Mouse (Mus musculus): ENCODE measurements at regions not wholly inside any gene's neighbourhood (a gene's known extent, or its start where the extent isn't known, plus 50 kb on each side); places are given as distances from the start of the nearest gene placed in this dataset.

DNA sequence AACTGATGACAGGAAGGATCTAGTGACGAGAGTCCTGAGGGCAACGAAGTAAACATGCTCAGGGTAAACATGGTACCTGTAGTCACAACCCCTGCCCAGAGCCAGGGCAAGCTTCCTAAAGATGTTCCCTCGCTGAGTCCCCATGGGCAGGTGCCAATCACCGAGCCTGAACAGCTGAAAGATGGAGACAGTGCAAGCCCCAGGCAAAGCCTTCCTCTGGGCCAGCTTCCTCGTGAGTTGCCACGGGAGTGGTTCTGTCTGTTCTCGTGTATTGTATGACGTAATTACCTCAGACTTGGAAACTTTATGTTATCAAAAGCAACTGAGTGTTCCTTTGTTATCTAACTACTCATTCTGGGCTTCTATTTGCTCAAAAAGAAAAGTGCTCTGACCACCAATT lies 147.4 kb downstream of the Ifng start:
- TF ChIP-seq CTCF (IDR thresholded peaks at IDR 0.05; ENCODE audit: extremely low read depth, insufficient read depth, insufficient read length, insufficient replicate concordance) (no peak), POLR2A (IDR thresholded peaks at IDR 0.05; ENCODE audit: low read depth, low read length) (no peak)
